Mouse (Mus musculus) kidney, postnatal 4 days (tissue): ENCODE data around the gene Wipf1.

Experiments used
- DNase-seq, 2 experiments: peaks; one replicate each; pipeline ENCODE4 v3.0.0; 2021; ENCODE audit warnings: mixed read lengths in 2 of 2

The Wipf1 gene

DNA sequence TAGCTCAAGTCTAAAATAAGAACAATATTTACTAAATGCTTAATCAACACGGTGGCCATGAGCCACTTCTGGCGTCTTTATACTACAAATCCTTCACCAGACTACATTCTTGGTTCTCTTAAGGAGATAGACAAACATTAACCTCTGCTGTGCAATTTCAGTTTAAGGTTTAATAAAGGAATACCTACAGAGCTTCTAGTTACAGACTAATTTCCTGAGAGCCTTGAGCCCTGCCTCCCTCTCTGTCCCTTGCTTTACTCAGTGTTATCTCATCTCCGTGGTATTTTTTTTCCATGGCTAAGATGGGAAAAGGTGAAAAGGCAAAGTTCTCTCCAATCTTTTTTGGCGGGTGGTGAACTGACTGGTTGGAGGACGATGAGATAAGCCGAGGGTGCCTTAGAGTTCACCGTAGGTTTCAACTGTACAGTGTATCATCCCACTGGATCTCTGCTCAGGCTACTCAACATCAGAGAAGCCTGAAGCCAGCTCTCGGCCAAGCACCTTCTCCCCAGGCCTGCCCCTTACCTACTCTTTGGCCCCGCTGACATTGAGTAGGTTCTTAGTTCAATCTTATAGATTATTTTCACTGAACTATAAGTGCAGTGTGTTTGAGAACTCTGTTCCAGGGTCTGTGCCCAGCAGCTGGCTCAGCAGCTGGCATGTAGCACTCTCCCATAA is 149.1 kb downstream of the Wipf1 start:
- DNase-seq: peak in 1 of 2 experiments; percentile 6

DNA sequence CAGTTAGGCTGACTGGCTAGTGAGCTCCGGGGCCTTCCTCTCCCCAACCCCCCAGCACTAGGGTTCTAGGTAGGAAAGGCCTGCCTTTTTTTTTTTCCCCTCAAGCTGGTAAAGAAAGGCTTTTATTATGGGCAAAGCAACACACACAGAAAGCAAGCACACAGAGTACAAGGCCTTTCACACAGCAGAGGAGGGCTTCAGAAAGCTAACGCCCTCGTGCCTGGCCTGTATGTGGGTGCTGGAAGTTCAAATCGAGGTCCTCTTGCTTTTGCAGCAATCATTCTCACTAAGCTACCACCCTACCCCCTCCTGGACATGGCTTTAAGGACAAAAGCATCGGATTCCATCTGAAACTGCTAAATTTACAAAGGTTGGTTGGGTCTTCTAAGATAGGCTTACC is 149.9 kb downstream of the Wipf1 start:
- DNase-seq: no peak
